Mouse (Mus musculus) heart, embryonic 10.5 days (tissue): ENCODE results near the gene Bcl2. TPM values are rescaled to one million over a fixed set of nuclear protein-coding genes. Genes with fewer than 3 reads are reported as not detected.

Source experiments
- DNase-seq: peaks from one replicate; pipeline ENCODE4 v3.0.0-alpha.2; 2017; ENCODE audit warnings: low spot score
- H3K27ac ChIP-seq: fragments of 300-500 bp; sonication (generic); 2 replicates; pipeline ENCODE4 v1.5.1; 2016; ENCODE audit warnings: mild to moderate bottlenecking
- H3K27me3 ChIP-seq: fragments of 300-500 bp; sonication (generic); 2 replicates; pipeline ENCODE4 v1.6.1; 2016; ENCODE audit warnings: mild to moderate bottlenecking; ENCODE audit not compliant: poor library complexity, insufficient read depth, severe bottlenecking
- H3K36me3 ChIP-seq: fragments of 300-500 bp; sonication (generic); 2 replicates; pipeline ENCODE4 v1.6.1; 2016; ENCODE audit warnings: mild to moderate bottlenecking, moderate library complexity
- H3K4me1 ChIP-seq: fragments of 300-500 bp; sonication (generic); 2 replicates; pipeline ENCODE4 v1.6.1; 2016; ENCODE audit warnings: mild to moderate bottlenecking
- H3K4me3 ChIP-seq: fragments of 300-500 bp; sonication (generic); 2 replicates; pipeline ENCODE4 v1.5.1; 2016; ENCODE audit warnings: mild to moderate bottlenecking, moderate library complexity
- H3K9me3 ChIP-seq: fragments of 300-500 bp; sonication (generic); 2 replicates; pipeline ENCODE4 v1.6.1; 2016; ENCODE audit warnings: mild to moderate bottlenecking, moderate library complexity
- WGBS: fragments of 180-500 bp; shearing (Covaris S2); methylation state at CpG from one replicate; pipeline ENCODE4 v1.1.7; 2016; 5-methylcytosine and 5-hydroxymethylcytosine counted together
- polyA plus RNA-seq: library from polyadenylated mRNA; unstranded; fragments of >200 nt; fragmentation: Nextera tagmentation; extraction: Ambion mirVana; gene quantifications from 2 replicates; pipeline ENCODE4 v1.2.1, GENCODE M21; 2016

The Bcl2 gene
- polyA plus RNA-seq, 1 experiment from 2014 or later, result 15.0 TPM

DNA sequence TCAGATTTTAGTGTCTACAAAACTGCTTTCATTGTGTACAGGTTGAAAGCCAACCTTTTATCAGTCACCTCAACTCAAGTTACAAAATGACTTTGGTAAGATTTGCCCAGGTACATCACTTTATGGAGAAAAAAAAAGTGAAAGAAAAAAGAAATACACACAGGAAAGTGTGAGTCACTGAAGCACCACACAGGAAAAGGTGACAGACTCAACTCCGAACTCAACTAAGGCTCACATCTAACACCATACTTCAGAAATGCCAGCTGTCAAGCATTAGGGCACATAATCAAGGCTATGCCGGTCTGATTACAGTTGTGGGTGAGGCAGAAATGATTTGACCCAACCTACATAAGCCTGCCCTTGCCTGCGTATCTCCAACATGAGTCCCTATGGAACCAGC is 66.7 kb downstream of the Bcl2 start:
- 83% methylated on average over 3 of the region's 3 CpGs for WGBS
- no peaks in the 10 kb centered on the region for H3K36me3 ChIP-seq
- peaks cover 34% of the 10 kb centered on the region for H3K4me1 ChIP-seq
- no peak overlapping the region for H3K4me3 ChIP-seq
- peak; percentile 10 for DNase-seq
- H3K27me3 ChIP-seq, result no peaks in the 10 kb centered on the region
- H3K9me3 ChIP-seq, result no peaks in the 10 kb centered on the region
- no peak overlapping the region for H3K27ac ChIP-seq

DNA sequence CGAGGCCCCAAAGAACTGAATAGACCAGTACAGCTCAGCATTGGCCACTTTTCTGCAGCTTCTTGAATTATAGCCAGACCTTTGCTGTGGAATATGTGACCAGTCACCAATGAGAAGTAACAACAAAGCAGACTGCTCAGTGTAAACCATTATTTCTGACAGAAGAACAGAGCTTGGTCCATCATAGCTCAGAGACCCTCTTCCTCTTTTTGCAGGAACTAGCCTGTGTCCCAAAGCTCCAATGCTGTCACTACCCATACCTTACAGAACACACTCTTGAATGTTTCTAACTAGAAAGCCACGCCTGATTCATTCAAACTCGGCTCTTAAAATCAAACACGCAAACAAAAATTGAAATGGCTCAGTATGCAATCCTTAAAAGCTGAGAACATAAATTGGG is 69.5 kb downstream of the Bcl2 start:
- no peaks in the 10 kb centered on the region for H3K36me3 ChIP-seq
- H3K9me3 ChIP-seq, result no peaks in the 10 kb centered on the region
- DNase-seq, result peak; percentile 52
- no peak overlapping the region for H3K4me3 ChIP-seq
- H3K27me3 ChIP-seq, result no peaks in the 10 kb centered on the region
- WGBS, result 75% methylated on average over 4 of the region's 4 CpGs
- peaks cover 15% of the 10 kb centered on the region; the same call in 1 of the 2 replicates for H3K4me1 ChIP-seq
- 0 out of 2 replicates have a peak overlapping the region, but pooled peaks have one; percentile 30 for H3K27ac ChIP-seq

DNA sequence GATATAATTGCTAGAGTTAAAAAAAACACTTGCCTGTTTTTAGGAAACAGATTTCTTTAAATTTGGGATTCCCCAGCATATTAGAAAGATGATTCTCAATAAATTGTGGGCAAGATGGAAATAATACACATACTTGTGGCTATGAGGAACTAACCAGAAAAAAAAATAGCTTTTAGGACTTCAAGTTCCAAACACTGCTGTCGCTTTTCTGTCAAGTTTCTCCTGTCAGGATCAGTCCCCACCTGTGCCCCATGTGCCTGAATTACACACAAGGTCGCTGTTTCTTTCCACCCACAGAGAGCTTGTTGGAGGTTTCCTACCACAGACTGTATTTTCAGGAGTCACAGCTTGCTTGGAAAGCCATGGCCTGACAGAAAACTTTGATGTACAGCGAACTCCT is 70.5 kb downstream of the Bcl2 start:
- H3K4me1 ChIP-seq, result peaks cover 11% of the 10 kb centered on the region; the same call in 1 of the 2 replicates
- H3K27ac ChIP-seq, result no peak overlapping the region
- no peaks in the 10 kb centered on the region for H3K36me3 ChIP-seq
- H3K4me3 ChIP-seq, result no peak overlapping the region
- DNase-seq, result peak; percentile 57
- H3K27me3 ChIP-seq, result no peaks in the 10 kb centered on the region
- WGBS, result 54% methylated on average over 3 of the region's 3 CpGs
- H3K9me3 ChIP-seq, result no peaks in the 10 kb centered on the region

DNA sequence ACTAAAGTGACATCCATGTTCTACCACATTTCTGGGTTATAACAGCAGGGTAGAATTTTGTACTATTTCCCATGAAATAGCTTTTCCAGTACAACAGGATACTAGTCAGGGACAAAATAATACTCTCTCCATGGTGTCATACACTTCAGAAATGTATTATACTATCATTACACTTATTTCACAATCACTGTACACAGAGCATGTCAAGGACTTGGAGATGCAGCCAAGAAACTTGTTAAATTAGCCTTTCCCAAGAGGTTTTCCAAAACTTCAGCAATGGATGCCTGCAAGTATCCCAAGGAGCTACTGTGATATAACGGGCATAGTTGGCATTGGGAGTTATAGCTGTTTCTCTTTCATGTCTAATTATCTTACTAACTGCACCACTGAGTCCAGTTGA is 73.5 kb downstream of the Bcl2 start:
- H3K9me3 ChIP-seq, result no peaks in the 10 kb centered on the region
- H3K4me1 ChIP-seq, result peaks cover 22% of the 10 kb centered on the region
- no peak overlapping the region for H3K27ac ChIP-seq
- no peak for DNase-seq
- no peaks in the 10 kb centered on the region for H3K27me3 ChIP-seq
- WGBS, result 96% methylated on average over 1 of the region's 1 CpGs
- no peaks in the 10 kb centered on the region for H3K36me3 ChIP-seq
- H3K4me3 ChIP-seq, result no peak overlapping the region

DNA sequence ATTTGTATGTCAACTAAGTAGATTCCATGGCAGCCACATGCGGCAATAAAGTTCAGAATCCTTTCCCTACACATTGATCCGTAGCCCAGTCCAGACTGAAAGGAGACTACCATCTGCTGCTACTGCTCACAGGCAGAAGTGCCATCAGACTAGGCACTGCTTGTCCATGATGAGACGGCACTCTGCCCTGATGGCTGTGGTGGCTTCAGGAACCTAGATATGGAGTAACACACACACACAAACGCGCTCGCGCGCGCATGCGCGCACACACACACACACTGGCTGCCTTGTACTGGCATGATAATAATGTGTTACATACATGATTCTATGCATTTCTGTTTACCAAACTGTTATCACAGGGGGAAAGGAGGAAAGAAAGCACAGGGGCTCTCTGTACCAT is 76.4 kb downstream of the Bcl2 start:
- H3K4me3 ChIP-seq, result no peak overlapping the region
- no peak for DNase-seq
- no peaks in the 10 kb centered on the region for H3K9me3 ChIP-seq
- WGBS, result 93% methylated on average over 11 of the region's 11 CpGs
- no peak overlapping the region for H3K27ac ChIP-seq
- H3K36me3 ChIP-seq, result no peaks in the 10 kb centered on the region
- H3K27me3 ChIP-seq, result no peaks in the 10 kb centered on the region
- peaks cover 17% of the 10 kb centered on the region for H3K4me1 ChIP-seq

DNA sequence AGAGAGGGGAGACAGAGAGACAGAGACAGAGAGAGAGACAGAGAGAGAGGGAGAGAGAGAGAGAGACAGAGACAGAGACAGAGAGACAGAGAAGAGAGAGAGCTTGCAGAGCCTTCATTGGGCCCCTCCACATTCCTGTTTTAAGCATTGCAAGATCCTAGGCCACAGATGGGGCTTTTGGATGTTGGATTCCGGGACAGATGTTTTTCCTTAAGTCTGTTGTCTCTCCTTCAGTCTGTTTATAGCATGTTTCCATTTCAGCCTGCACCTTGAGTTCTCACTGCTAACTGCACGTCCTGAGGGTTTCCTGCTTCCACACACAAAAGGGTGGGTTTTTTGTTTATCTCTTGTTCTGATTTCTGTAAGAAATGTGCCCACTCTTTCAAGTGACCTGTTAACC is 77.4 kb downstream of the Bcl2 start:
- WGBS, result 43% methylated on average over 2 of the region's 2 CpGs
- Histone ChIP-seq H3K9me3 (no peaks in the 10 kb centered on the region), H3K4me3 (no peak overlapping the region), H3K4me1 (peaks cover 19% of the 10 kb centered on the region), H3K27ac (peak overlapping the region; percentile 56; the same call in 1 of the 2 replicates), H3K36me3 (no peaks in the 10 kb centered on the region), H3K27me3 (no peaks in the 10 kb centered on the region)
- DNase-seq, result no peak

DNA sequence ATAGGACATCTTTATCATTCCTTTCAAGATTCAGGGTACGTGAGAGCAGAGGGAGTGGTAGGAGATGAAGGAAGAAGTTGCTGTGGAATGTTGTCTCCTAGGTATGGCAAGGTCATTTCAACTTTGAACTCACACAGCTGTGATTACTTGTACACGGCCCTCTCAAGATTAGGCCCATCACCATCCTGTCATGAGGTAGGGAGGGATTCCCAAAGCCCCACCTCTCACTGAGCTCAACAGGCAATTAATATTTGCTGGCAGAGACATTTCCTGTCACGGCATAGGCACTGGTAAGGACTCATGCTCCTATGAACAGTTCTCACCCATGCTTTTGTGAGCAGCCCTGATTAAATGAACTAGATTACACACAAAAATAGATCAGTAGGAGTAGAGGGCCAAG is 80.9 kb downstream of the Bcl2 start:
- Histone ChIP-seq H3K36me3 (no peaks in the 10 kb centered on the region), H3K27me3 (no peaks in the 10 kb centered on the region), H3K4me3 (no peak overlapping the region), H3K4me1 (peaks cover 50% of the 10 kb centered on the region), H3K9me3 (no peaks in the 10 kb centered on the region), H3K27ac (peak overlapping the region; percentile 56; the same call in 1 of the 2 replicates)
- WGBS, result 14% methylated on average over 3 of the region's 3 CpGs
- DNase-seq, result no peak

DNA sequence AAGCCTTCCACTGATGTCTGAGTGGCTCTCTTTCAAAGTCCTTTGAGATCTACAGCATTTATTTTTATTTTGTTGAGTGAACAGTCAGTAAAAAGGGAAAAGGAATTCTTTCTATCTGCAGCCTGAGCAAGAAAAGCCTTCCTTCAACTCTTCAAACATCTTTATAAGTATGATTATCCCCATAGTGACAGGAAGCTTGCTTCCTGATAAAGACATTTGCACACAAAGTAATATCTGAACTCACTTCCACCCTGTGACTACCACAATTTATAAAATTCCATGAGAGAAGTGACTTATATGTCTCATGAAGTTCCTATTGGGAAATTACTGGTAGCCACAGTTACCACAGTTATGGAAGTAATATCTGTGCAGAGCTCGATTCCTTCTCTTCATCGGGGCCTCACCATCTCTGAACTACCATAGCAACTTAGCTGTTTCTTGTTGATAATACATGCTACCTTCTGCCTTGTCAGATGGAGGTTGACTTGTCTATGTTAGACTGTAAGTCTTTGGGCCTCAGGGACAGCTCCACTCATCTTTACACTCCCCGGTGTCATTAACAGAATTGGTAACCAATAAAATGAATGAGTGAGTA is 82.1 kb downstream of the Bcl2 start:
- H3K27me3 ChIP-seq, result no peaks in the 10 kb centered on the region
- WGBS, result 88% methylated on average over 3 of the region's 3 CpGs
- peaks cover 52% of the 10 kb centered on the region for H3K4me1 ChIP-seq
- H3K4me3 ChIP-seq, result no peak overlapping the region
- H3K36me3 ChIP-seq, result no peaks in the 10 kb centered on the region
- DNase-seq, result no peak
- H3K9me3 ChIP-seq, result no peaks in the 10 kb centered on the region
- no peak overlapping the region for H3K27ac ChIP-seq

DNA sequence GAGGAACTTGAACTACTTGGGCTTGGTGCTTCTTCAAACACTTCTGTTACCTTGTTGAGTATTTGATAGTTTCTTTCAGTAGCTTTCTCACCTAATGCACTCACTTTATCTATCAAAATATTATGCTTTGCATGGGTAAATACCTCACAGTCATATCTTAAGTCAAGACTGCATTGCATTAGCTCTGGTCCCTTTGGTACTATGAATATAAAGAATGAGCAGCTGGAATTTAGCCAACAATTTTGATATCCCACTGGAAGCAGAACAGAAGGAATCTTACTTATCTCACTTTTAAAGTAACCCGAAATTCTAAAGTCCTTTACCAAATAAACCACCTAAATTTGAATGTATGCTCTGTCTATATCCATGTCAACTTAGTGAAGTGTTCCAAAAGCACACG is 83.1 kb downstream of the Bcl2 start:
- 77% methylated on average over 2 of the region's 2 CpGs for WGBS
- Histone ChIP-seq H3K4me3 (no peak overlapping the region), H3K27me3 (no peaks in the 10 kb centered on the region), H3K27ac (peak overlapping the region; percentile 74; the same call in 1 of the 2 replicates), H3K9me3 (no peaks in the 10 kb centered on the region), H3K36me3 (no peaks in the 10 kb centered on the region), H3K4me1 (peaks cover 45% of the 10 kb centered on the region)
- DNase-seq, result no peak

DNA sequence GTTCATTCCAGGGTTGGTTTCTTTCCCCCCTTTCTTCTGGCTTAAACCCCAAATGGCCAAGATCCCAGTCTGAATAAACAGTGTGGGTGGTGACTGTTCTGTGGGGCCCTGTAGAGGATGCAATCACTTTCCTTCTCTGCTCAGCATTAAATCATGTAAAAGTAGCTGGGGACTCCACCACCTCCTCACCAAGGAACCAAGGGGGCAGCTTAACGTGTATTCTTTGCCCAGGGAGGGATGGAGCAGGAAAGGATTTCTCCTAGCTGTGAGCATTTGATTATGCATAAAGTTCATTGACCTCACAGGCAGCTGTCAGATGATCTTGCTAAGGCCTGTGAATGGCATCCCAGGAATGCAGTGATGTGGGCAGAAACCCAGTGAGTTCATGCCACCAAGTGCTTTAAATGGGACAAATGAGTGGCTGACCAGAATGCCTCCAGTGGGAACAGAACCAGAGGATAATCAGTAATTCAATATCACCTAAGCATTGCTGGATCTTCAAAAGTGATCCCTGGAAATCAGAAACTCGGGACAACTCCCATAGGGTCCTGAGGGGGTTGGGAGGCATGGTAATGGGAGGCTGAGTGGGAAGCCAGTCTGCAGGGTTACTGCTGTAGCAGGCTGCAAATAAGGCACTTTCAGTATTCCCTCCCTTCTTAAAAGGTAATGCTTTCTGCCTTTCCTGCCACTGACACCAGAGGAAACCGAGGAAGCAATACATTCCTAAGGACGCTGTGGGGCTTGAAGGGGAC is 84.0 kb downstream of the Bcl2 start:
- Histone ChIP-seq H3K4me1 (peaks cover 45% of the 10 kb centered on the region), H3K27me3 (no peaks in the 10 kb centered on the region), H3K4me3 (no peak overlapping the region), H3K36me3 (no peaks in the 10 kb centered on the region), H3K27ac (peak overlapping the region; percentile 74), H3K9me3 (no peaks in the 10 kb centered on the region)
- 11% methylated on average over 4 of the region's 4 CpGs for WGBS
- DNase-seq, result no peak

DNA sequence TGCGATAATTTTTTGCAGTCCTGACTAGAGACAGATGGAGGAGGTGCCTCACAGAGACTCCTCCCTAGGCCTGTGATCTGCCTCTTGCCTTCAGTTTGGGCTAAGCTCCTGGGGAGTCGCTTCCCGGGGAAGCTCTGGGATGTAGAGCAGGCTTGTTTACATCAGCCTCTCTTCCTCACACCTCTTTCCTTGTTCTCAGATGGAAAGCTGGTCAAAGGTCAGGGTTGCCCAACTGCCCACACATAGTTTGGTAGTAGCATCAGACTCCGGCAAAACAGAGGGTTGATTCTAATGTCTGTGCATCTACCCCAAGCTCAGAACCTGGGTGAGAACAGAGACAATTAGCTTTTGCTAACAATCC is 84.6 kb downstream of the Bcl2 start:
- Histone ChIP-seq H3K27me3 (no peaks in the 10 kb centered on the region), H3K4me1 (peaks cover 45% of the 10 kb centered on the region), H3K4me3 (no peak overlapping the region), H3K9me3 (no peaks in the 10 kb centered on the region), H3K27ac (peak overlapping the region; percentile 74), H3K36me3 (no peaks in the 10 kb centered on the region)
- DNase-seq, result no peak
- 6% methylated on average over 4 of the region's 4 CpGs for WGBS

DNA sequence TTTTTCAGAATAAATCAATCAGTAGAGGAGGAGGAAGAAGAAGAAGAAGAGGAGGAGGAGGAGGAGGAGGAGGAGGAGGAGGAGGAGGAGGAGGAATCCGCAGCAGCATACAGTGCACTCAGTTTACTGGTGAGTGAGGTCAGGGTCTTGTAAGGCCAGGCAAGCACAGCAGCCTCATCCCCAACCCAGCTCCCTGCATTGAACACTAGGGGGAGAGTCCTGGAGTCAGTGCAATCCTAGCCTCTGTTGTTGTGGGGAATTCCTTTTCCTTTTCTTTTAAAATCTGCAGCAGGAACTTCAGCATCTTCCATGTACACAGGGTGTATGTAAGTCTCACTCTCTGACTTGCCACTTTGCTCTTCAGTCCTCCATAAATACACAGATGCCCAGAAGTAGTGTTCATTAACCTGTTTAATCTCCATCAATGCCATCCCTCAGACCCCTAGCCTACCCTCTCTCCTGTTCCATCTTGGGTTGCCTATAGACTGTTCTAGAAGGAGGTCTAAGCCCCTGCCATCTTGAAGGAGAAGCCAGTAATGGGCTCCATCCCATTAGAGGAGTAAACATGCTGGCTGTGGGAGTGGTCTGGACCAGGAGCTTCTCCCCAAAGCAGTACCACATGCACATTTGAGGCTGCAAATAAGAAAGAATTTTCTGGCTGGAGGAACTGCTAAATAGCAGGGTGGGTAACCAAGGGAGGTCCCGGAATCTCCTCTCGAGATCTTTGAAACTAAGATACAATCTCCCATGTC is 85.2 kb downstream of the Bcl2 start:
- DNase-seq, result no peak
- peak overlapping the region; percentile 74; the same call in 1 of the 2 replicates for H3K27ac ChIP-seq
- H3K36me3 ChIP-seq, result no peaks in the 10 kb centered on the region
- WGBS, result 28% methylated on average over 3 of the region's 3 CpGs
- H3K4me1 ChIP-seq, result peaks cover 45% of the 10 kb centered on the region
- no peaks in the 10 kb centered on the region for H3K27me3 ChIP-seq
- H3K9me3 ChIP-seq, result no peaks in the 10 kb centered on the region
- H3K4me3 ChIP-seq, result no peak overlapping the region

DNA sequence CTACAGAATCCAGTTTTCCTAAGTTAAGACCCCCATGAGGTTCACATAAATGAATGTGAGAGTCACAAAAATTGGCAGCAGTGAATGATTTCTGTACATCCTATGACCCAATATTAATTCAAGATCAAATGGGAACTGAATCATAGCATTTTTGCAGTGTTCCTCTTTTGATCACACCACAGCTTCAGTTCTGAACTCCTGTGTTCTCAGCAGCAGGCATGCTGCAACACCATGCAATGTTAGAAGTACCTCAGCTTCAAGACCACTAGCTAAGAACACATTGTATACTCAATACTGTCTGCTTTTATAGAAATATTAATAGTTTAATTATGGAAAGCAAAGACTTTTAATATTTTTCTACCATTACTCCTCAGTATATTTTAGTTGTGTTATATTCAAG is 85.8 kb downstream of the Bcl2 start:
- H3K4me3 ChIP-seq, result no peak overlapping the region
- no peaks in the 10 kb centered on the region for H3K9me3 ChIP-seq
- H3K27me3 ChIP-seq, result no peaks in the 10 kb centered on the region
- peaks cover 43% of the 10 kb centered on the region for H3K4me1 ChIP-seq
- DNase-seq, result no peak
- H3K36me3 ChIP-seq, result no peaks in the 10 kb centered on the region
- H3K27ac ChIP-seq, result no peak overlapping the region
